Mouse (Mus musculus): ENCODE results near the gene Pknox2.

DNA sequence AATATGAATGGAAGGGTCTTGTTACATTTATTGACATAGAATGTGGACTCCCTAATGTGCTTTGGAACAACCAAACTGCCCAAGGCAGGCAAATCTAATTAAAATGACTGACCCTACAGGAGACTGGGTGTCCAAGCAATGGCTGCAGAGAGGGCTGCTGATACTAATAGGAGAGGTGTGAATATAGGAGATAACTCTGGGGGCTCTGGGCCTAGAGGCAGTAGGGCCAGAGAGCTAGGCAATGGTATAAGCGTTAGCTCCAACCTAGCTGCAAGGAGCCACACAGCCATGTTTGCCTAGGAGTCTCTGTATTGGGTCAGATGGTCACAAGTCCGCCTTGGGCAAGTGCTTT lies 196.1 kb downstream of the Pknox2 start:
- no peak for TF ChIP-seq CTCF (IDR thresholded peaks at IDR 0.05; ENCODE audit: insufficient read depth, low read length)
- no peak for TF ChIP-seq POLR2A (IDR thresholded peaks at IDR 0.05; ENCODE audit: borderline replicate concordance, extremely low read depth, low read depth, low read length)

All from lung, adult 2 months (tissue).